Mouse (Mus musculus) cerebellum, adult 18-20 months (tissue): ENCODE results near the gene Dock8.

Experiments used
- DNase-seq, 2 experiments: peaks; one replicate each; pipeline ENCODE4 v3.0.0; 2021

Dock8 gene

GRCm38 (mm10) chr19:25066229-25066628 is 66.9 kb downstream of the Dock8 start:
- no peak for DNase-seq

GRCm38 (mm10) chr19:25068518-25068917 is 69.2 kb downstream of the Dock8 start:
- no peak for DNase-seq

- DNase-seq, result no peak
Measured at GRCm38 (mm10) chr19:25072521-25072920, 73.2 kb downstream of the Dock8 start.

GRCm38 (mm10) chr19:25074741-25075140 is 75.4 kb downstream of the Dock8 start:
- no peak for DNase-seq

- DNase-seq, result no peak
Measured at GRCm38 (mm10) chr19:25077636-25078035, 78.3 kb downstream of the Dock8 start.

GRCm38 (mm10) chr19:25078130-25078529 is 78.8 kb downstream of the Dock8 start:
- DNase-seq, result no peak

- no peak for DNase-seq
Measured at GRCm38 (mm10) chr19:25080166-25080565, 80.8 kb downstream of the Dock8 start.

GRCm38 (mm10) chr19:25082839-25083238 is 83.5 kb downstream of the Dock8 start:
- no peak for DNase-seq

GRCm38 (mm10) chr19:25087181-25087580 is 87.8 kb downstream of the Dock8 start:
- no peak for DNase-seq

GRCm38 (mm10) chr19:25089746-25090145 is 90.4 kb downstream of the Dock8 start:
- no peak for DNase-seq

- DNase-seq, result no peak
Measured at GRCm38 (mm10) chr19:25095135-25095534, 95.8 kb downstream of the Dock8 start.

- DNase-seq, result no peak
Measured at GRCm38 (mm10) chr19:25096316-25096715, 97.0 kb downstream of the Dock8 start.

- DNase-seq, result no peak
Measured at GRCm38 (mm10) chr19:25096986-25097385, 97.7 kb downstream of the Dock8 start.

- DNase-seq, result no peak
Measured at GRCm38 (mm10) chr19:25097506-25097905, 98.2 kb downstream of the Dock8 start.

- no peak for DNase-seq
Measured at GRCm38 (mm10) chr19:25097951-25098350, 98.6 kb downstream of the Dock8 start.

- no peak for DNase-seq
Measured at GRCm38 (mm10) chr19:25098941-25099340, 99.6 kb downstream of the Dock8 start.

- DNase-seq, result no peak
Measured at GRCm38 (mm10) chr19:25105682-25106081, 106.3 kb downstream of the Dock8 start.

GRCm38 (mm10) chr19:25106315-25106714 is 107.0 kb downstream of the Dock8 start:
- DNase-seq, result no peak

- DNase-seq, result no peak
Measured at GRCm38 (mm10) chr19:25107417-25107816, 108.1 kb downstream of the Dock8 start.

GRCm38 (mm10) chr19:25111591-25112233 is 112.4 kb downstream of the Dock8 start:
- DNase-seq, result no peak

- no peak for DNase-seq
Measured at GRCm38 (mm10) chr19:25116981-25117380, 117.6 kb downstream of the Dock8 start.

- no peak for DNase-seq
Measured at GRCm38 (mm10) chr19:25122417-25122816, 123.1 kb downstream of the Dock8 start.

- DNase-seq, result no peak
Measured at GRCm38 (mm10) chr19:25123031-25123430, 123.7 kb downstream of the Dock8 start.

- no peak for DNase-seq
Measured at GRCm38 (mm10) chr19:25123461-25123860, 124.1 kb downstream of the Dock8 start.

- DNase-seq, result no peak
Measured at GRCm38 (mm10) chr19:25132322-25132721, 133.0 kb downstream of the Dock8 start.
